Mouse (Mus musculus) urinary bladder, postnatal 4 days (tissue): ENCODE results near the gene C87436.
A peak's percentile ranks its signal among the peaks of the same experiment; 100 is the strongest.

ENCODE experiments used
- DNase-seq, 2 experiments: peaks; one replicate each; pipeline ENCODE4 v3.0.0; 2021 to 2022; ENCODE audit warnings: low spot score in 2 of 2

The C87436 gene

GRCm38 (mm10) chr6:86426358-86426757 is 11.8 kb upstream of the C87436 start, which contains the start of gene Gm44790:
Gm44790 (plus strand) TSS chr6:86426658.
- DNase-seq = no peak

DNA sequence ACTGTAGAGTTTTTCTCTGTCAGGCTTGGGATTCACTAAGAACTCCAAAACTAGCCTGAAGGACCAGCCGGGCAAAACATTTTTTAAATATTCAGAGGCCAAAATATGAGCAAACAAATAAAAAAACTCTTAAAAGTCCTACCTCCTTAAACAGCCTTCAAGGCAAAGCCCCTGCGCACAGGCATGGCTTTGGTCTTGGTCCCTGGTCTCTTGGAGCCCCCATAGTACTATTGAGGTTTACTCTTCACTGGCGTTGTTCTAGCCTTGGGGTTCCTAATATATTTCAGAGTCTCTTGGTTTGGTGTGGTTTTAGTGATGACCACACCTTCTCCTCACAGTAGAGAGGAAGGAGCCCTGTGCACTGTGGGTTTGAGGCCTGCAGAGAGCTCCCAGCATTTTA is 6.6 kb upstream of the C87436 start:
- no peak for DNase-seq

- DNase-seq = no peak
Measured at GRCm38 (mm10) chr6:86433696-86434095, 4.5 kb upstream of the C87436 start.

DNA sequence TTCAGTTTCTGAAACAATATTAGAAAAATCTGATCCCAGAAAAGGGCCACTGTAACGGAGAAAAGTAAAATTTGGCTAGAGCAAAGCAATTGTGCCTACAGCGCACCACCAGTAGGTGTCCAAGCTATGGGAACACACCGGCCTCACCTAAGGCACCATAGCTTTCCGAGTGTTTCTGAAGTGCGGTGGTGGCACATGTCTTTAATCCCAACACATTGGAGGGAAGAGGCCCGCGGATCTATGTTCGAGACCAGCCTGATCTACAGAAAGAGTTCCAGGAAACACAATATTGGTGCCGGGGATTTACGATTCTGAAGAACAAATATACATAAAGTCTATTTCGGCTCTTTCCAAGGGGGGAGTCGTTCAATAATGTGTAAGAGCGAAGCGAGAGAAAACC is 463 bp upstream of the C87436 start:
- DNase-seq = peak in 1 of 2 experiments; percentile 45

GRCm38 (mm10) chr6:86439119-86439496 is 934 bp downstream of the C87436 start:
- no peak for DNase-seq

DNA sequence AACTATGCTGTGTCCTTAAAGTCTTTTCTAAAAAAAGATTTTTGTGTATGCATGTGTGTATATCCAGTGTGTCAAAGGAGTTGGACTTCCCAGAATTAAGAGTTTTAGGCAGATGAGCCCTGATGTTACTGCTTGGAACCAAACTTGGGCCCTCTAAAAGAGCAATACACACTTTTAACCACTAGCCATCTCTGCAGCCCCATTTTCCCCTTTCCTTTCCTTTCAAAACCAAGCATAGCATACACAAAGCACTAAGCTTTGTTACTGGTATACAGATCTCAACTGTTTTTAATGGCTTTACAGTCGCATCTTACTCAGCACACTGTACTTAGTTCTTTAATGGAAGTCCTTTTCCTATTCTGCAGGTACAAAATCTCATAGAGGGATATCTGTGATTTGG is 1.4 kb downstream of the C87436 start:
- DNase-seq = no peak

DNA sequence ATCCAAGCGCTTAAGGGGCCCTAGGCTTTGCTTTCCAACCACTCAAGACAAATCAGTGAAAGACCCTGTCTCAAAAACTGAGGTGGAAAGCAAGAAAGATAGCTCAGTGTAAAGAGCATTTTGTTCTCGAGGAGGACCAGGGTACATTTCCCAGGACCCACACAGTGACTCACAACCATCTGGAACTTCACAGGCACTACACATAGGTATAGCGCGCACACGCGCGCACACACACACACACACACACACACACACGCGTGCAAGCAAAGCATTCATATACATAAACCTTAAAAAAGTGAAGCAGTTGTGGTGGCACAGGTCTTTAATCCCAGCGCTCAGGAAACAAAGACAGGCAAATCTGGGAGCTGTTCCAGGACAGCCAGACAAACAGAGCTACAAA is 3.4 kb downstream of the C87436 start:
- no peak for DNase-seq

- DNase-seq = no peak
Measured at GRCm38 (mm10) chr6:86445551-86445950, 7.4 kb downstream of the C87436 start.

- DNase-seq = no peak
Measured at GRCm38 (mm10) chr6:86446927-86447568, 8.9 kb downstream of the C87436 start.

- DNase-seq = no peak
Measured at GRCm38 (mm10) chr6:86456727-86457126, 18.6 kb downstream of the C87436 start.

- no peak for DNase-seq
Measured at GRCm38 (mm10) chr6:86463079-86463478, 24.9 kb downstream of the C87436 start.

DNA sequence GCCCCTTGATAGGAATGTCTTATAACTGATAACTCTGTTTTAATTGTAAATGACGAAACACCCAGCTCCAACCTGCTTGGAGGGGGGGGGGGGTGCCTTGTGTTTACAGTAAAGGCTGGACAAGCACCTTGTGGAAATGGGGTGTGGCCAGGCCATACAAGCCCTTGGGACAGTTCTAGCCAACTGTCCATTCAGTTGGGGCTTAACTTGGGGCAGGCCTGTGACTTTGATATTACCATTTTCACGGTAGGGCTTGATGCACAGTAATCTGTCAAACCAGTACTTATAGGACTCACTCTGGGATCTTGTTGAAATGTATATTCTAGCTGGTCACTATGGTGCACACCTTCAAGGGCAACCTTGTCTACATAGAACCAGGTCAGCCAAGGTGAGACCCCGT is 33.1 kb downstream of the C87436 start:
- DNase-seq = no peak

DNA sequence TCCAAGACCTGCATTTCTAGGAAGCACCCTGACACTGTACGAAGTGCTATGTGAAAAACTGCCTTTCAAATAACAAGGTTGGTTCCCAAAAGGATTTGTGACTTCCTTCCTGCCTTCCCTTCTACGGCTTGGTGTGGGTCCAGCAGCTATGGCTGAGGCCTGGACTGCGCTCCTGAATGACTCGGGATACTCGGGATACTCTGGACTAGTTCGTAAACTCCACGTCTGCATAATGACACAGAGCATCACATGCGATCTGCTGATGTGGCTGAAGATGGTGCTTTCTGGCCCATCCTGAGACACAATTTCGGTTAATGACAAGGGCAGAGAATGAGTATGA is 33.6 kb downstream of the C87436 start:
- no peak for DNase-seq

DNA sequence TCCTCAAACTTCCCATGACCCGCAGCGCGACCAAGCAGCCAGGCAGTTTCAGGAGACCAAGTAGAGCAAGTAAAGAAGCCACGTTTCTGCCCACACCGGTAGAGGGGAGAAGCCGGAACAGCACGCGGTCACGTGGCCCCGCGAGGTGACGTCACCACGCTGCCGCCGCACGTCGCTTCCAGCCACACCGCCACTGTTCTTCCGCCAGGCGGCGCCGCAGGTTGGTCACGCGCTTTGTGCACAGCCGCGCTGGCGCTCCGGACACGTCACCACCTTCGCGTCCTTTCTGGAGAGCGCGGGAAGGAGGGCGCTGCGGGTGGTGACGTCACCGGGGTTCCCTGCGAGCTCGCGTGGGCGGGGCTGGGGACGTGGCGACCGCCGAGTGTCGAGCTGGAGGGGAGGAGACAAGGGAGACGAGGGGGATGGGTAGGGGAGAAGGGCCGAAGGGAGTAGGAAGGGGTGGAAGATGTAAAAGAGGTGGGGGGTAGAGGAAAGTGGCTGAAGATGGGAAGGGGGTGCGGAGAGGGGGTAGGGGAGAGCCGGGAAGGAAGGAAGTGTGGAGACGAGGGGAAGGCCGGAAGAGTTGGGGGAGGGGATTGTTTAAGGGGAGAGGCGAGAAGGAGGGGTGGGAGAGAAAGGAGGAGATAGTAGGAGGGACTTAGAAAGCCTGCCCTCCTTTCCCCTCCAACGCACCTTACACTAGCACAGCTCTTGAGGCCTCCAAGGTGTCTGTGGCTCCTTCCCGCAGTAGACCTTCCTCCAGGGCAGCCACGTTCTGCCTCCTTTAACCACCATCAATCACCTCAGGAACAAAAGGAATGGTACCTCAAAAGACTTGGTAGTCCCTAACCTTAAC is 34.2 kb downstream of the C87436 start:
- DNase-seq = peak; percentile 100

- no peak for DNase-seq
Measured at GRCm38 (mm10) chr6:86473077-86473476, 34.9 kb downstream of the C87436 start.

GRCm38 (mm10) chr6:86474072-86474471 is 35.9 kb downstream of the C87436 start:
- DNase-seq = no peak

GRCm38 (mm10) chr6:86474646-86475181 is 36.5 kb downstream of the C87436 start:
- no peak for DNase-seq

- DNase-seq = no peak
Measured at GRCm38 (mm10) chr6:86475462-86476167, 37.4 kb downstream of the C87436 start.

DNA sequence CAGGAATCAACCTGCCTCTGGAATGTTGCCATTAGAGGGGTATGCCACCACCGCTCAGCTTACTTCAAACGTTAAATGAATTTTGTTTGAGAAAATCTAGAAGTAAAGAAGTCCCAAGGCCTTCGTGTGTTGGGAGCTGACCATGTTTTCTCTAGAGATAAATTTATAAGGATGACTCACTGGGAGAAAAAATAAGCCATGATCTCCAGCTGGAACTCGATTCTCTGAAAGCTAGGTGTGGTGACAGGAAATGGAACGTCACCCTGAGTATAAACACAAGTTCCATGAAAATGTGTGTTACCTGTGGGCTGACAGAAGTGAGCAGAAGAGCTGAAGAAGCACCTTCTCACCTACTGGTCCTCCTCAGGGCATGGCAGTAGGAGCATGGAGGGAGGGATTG is 38.8 kb downstream of the C87436 start:
- no peak for DNase-seq

DNA sequence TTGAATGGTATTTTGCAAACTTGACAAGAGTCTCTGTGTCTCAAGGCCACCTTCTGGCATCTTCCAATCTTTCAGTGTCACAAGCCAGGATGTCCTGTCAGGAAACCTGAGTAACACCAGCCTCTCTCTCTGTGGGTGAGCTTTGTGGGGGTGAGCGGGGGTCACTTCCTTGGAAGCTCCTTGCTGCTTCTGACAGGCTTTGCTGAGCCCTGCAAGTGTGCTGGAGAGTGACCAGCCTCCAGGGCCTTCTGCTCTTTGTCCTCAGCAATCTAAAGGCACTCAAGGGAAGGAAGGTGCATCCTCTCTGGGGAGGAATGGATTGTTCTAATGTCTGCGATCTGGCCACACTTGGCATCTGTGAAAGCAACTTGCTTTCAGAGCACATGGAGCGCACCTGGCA is 41.1 kb downstream of the C87436 start:
- no peak for DNase-seq

DNA sequence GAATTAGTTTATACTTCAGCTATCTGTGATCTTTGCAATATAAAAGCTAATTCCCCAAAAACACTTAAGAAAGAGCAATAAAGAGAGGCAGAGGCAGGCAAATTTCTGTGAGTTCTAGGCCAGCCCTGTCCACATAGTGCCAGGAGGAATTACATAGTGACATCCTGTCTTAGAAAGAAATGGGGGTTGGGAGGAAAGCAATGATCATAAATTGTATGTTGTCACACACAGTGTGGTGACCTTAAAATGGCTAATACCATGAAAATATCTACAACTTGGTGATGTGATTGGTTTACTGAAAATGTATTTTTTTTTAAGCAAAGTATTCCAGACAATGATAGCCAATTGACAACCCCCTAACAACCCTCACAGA is 41.6 kb downstream of the C87436 start:
- no peak for DNase-seq

DNA sequence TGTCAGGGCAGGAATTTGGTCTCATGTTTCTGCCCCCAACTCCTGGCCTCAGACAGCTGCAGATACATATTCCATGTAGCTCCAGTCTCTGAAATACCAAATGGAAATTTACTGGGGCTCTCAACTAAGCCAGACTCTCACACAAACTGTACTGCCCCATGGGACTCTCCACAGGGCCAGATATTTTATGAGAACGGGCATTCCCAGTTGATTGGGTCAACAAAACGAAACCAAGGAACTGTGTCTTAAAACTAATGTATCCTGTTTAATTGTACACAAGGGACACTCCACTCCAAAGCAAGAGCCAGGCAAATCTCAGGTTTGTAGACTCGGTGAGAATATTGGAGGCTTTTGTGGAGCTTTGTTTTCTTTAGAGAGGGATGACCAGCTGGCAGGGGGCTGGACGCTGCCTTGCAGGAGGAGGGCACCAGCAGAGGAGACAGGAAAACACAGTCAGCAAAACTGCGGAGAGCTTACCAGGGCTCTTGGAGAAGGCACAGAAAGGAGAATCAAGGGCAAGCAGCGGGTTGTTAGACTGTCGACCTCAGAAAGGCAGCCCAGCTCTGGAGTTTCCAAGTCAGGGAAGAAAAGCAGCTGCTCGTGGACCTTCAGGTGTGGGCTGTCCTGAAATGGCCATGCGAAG is 42.1 kb downstream of the C87436 start:
- DNase-seq = peak in 1 of 2 experiments; percentile 48
